Mouse (Mus musculus): ENCODE measurements around the gene Sarm1. TPM values are rescaled to one million over a fixed set of nuclear protein-coding genes. Genes with fewer than 3 reads are reported as not detected.

The Sarm1 gene
- polyA plus RNA-seq (2012; rRNA removed), result 1.8 and 2.0 TPM in 2 replicates

DNA sequence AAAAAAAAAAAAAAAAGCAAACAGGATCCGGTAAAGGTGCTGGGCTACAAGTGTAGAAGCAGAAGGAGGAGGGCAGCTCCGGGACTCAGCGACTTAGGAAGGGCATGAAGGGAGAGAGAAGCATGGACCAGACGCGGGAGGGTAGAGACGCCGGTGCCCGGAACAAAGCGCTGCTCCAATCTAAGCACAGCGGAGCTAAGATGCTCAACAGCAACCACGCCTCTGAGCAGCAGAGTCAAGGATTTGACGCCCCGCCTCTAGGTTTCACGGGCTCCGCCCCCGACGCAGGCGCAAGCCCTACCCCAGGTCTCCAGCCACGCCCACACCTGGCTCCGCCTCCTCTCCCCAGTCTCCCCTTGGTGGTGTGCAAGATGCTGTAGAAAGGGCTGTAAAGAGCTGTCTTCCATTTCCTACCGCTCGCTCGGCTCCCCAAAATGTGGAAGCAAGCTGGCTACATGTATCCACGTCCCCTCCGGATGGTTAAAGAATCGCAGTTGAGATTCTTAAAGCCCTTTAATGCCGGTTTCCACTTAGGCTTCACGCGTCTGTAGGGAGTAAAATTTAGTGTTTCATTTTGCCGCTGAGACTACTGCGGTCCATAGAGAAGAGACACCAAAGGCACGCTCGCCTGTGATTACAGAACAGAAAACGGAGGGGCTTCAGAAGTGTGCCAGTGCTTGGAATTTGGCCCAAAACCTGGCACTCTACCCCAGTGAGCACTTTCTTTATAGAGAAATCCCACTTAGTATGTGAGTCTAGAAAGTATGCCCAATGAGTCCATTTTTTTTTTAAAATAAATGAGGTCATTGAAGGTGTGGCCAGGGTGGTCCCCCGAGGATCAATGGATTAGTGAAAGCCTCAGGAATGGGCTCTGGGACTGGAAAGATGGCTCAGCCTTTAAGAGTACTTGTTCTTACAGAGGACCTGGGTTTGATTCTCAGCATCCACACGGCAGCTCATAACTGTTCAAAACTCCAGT lies at the start of gene Sarm1:
Gene Sarm1 (minus strand): TSS at position 211 of the 979 bp plus-strand sequence.

DNA sequence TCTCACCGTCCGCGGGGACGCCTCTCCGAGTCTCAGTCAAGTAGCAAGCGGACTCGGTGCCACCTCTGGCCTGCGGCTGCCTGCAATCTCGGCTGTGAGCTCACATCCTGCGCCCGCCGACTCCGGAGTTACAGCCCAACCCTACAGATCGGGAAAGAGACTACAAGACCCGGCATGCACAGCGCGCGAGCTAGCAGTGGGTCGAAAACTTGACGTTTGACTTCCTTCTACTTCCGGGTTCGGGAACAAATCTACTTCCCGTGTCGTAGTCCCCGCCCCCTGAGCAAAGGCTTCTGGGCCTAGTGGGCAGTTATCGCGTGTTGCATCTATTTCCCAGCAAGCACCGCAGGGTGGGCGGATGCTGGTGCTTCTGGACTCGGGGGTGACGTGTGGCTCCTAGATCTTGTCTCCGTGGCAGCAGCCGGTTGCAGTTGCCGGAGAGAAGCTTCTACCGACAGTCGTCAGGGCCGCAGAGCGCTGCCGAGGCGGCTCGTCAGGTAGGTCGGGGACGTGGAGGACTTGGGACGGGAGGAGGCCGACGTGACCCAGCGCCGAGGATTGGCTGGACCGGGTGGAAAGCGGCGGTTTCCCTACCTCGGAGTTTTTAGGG lies 38.6 kb upstream of the Sarm1 start, which contains the start of the genes Tnfaip1 and Ift20:
Gene Tnfaip1 (minus strand): TSS at position 253 of the 610 bp plus-strand sequence.
Gene Ift20 (plus strand): TSS at position 282 of the 610 bp plus-strand sequence.

DNA sequence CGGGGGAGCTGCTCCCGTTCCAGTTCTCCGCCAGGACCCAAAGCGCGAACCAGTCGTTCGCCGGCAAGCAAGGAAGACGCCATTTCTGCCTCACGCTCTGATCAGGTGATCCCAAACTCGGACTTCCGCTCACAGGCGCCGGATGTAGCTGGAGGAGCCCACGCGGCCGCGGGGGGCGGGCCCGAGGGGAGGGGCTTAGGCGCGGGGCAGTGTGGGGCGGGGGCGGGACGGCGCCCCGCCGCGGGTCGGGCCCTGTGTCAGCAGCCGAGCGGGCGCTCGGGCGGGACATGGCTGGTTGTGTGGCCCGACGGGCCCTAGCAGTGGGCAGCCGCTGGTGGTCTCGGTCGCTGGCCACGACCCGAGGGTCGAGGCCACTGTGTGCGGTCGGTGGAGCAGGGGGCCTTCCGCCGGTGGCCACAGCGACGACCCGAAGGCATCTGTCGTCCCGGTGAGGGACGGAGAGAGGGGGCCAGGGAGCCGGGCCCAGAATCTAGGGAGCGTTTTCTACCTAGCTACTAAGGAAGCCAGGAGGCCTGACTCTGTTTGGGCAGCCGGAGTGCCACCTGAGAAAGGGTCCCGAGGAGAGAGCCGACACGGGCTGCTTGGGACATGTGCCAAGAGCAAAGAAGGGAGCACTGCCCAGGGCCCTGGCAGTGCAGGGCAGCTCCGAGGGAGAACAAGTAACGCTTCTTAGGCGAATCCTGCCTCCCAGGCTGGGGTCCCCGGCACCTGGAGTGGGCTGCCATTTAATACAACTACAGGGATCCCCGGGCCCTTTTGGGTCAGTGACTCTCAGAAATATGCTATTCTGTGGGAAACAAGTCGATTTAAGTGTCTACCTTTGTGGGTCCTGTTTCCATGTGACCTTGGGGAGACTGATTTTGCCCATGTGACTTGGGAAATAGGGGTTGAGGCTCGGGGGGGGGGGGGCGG lies 14.7 kb upstream of the Sarm1 start, which contains the start of the genes Tmem199 and Poldip2:
Gene Tmem199 (minus strand): TSS at position 148 of the 933 bp plus-strand sequence.
Gene Poldip2 (plus strand): TSS at position 169 of the 933 bp plus-strand sequence.

DNA sequence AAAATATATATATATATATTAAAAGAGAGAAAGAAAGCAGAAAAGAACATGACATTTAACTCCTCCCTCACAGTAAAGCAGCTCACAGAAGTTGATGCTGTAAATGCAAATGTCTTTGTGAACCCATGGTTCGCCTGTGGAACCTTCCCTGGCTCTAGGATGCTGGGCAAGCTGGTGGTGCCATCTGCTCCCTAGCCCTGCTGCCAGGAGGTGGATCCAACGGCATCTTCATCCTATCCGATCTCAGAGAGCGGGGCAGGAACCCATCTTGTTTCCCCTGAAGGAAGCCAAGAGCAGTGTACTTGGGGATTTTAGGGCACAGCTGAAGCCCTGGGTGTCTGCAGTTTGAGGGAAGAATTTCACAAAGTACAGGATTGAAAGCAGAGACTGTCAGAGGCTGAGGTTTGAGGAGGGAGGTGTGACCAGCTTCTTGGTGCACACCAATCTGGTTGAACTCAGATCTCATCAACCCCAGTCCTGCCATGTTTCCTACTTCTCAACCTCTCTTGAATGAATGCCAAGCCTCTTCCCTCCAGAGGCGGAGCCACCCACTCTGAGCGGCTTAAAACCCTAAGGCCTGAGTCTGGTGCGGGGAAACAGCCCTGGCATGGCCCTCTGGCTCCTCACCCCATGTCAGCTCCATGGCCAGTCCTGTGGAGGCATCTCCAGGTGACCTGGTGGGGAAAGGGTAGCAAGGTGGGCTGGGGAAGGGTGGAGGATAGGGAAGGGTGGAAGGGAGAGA lies 5.5 kb upstream of the Sarm1 start, which contains the start of gene Sebox:
Gene Sebox (plus strand): TSS at position 539 of the 742 bp plus-strand sequence.

DNA sequence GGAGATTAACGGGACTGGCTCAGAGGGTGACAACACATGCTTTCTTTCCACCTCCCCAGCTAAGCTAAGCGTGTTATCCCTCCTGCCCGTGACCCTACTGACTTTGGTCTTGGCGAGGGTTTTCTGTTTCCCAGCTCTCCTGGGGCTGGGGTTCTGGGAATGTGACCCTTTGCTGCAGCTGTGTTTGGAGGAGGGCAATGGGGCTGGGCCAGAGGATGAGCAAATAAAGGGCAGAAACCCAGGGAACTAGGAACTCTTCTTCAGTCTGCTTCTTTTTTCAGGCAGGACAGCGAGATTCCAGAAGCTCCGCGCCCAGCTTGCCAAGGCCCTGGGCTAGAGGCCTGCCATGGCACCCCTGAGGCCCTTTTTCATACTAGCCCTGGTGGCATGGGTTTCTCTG lies 1.4 kb upstream of the Sarm1 start, which contains the start of gene Vtn:
Gene Vtn (plus strand): TSS at position 88 of the 400 bp plus-strand sequence.

DNA sequence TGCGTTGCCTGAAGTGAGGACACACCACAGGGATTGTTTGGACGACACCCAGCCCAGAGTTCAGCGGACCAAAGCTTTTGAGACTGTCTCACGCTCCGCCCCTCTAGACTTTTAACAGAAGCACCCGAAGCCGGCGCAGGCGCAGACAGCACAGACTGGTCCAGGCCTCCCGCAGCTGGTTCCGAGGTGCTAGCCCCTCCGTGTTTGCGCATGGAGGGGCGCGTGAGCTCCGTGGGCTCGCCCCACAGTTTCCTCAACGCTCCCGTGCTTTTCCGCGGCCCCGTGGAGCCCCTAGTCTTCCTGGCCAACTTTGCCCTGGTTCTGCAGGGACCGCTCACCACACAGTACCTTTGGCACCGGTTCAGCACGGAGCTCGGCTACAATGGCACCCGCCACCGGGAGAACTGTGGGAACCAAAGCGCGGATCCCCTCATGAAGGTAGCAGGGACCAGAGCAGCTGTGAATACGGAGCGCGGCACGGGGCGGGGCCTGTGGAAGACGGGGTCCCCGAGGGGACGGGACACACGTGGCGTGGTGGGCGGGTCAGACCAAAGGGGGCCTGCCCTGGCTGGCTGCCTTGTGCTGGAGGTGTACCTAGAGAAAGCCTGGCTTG lies 31.9 kb downstream of the Sarm1 start, which contains the start of gene Slc46a1:
Gene Slc46a1 (plus strand): TSS at position 130 of the 613 bp plus-strand sequence.

Other genes starting within 250 kb of the Sarm1 start
- 88.4 and 89.1 TPM in 2 replicates for gene 2610507B11Rik, start 236.0 kb downstream of the Sarm1 start, polyA plus RNA-seq (2012; rRNA removed)
- 0.15 and 0.23 TPM in 2 replicates for gene BC030499, start 206.9 kb downstream of the Sarm1 start, polyA plus RNA-seq (2012; rRNA removed)
- 11.1 and 11.4 TPM in 2 replicates for gene Spag5, start 196.2 kb downstream of the Sarm1 start, polyA plus RNA-seq (2012; rRNA removed)
- gene Aldoc, start 174.8 kb downstream of the Sarm1 start, polyA plus RNA-seq (2012; rRNA removed), result 67.1 and 68.0 TPM in 2 replicates
- 107 and 137 TPM in 2 replicates for gene Pigs, start 169.3 kb downstream of the Sarm1 start, polyA plus RNA-seq (2012; rRNA removed)
- 97.4 and 148 TPM in 2 replicates for gene Unc119, start 154.3 kb downstream of the Sarm1 start, polyA plus RNA-seq (2012; rRNA removed)
- gene Foxn1, start 111.2 kb downstream of the Sarm1 start, polyA plus RNA-seq (2012; rRNA removed), result not detected in 2 replicates
- 1.8 TPM in 2 replicates for gene Slc13a2, start 75.5 kb downstream of the Sarm1 start, polyA plus RNA-seq (2012; rRNA removed)
- gene Slc46a1, start 32.1 kb downstream of the Sarm1 start, polyA plus RNA-seq (2012; rRNA removed), result 45.6 and 45.9 TPM in 2 replicates
- gene Vtn, start 1.3 kb upstream of the Sarm1 start, polyA plus RNA-seq (2012; rRNA removed), result 9.1 and 12.5 TPM in 2 replicates
- 1.8 and 2.2 TPM in 2 replicates for gene Sebox, start 5.7 kb upstream of the Sarm1 start, polyA plus RNA-seq (2012; rRNA removed)
- gene Tmem199, start 14.4 kb upstream of the Sarm1 start, polyA plus RNA-seq (2012; rRNA removed), result 10.1 and 13.4 TPM in 2 replicates
- gene Poldip2, start 14.4 kb upstream of the Sarm1 start, polyA plus RNA-seq (2012; rRNA removed), result 75.3 and 83.9 TPM in 2 replicates
- 42.6 and 47.1 TPM in 2 replicates for gene Tnfaip1, start 38.6 kb upstream of the Sarm1 start, polyA plus RNA-seq (2012; rRNA removed)
- gene Ift20, start 38.6 kb upstream of the Sarm1 start, polyA plus RNA-seq (2012; rRNA removed), result 115 and 119 TPM in 2 replicates
- gene Tmem97, start 53.0 kb upstream of the Sarm1 start, polyA plus RNA-seq (2012; rRNA removed), result 26.2 and 35.9 TPM in 2 replicates
- gene Nlk, start 199.6 kb upstream of the Sarm1 start, polyA plus RNA-seq (2012; rRNA removed), result 25.1 and 46.5 TPM in 2 replicates